Mouse (Mus musculus): ENCODE measurements at regions not wholly inside any gene's neighbourhood (a gene's known extent, or its start where the extent isn't known, plus 50 kb on each side); places are given as distances from the start of the nearest gene placed in this dataset.

DNA sequence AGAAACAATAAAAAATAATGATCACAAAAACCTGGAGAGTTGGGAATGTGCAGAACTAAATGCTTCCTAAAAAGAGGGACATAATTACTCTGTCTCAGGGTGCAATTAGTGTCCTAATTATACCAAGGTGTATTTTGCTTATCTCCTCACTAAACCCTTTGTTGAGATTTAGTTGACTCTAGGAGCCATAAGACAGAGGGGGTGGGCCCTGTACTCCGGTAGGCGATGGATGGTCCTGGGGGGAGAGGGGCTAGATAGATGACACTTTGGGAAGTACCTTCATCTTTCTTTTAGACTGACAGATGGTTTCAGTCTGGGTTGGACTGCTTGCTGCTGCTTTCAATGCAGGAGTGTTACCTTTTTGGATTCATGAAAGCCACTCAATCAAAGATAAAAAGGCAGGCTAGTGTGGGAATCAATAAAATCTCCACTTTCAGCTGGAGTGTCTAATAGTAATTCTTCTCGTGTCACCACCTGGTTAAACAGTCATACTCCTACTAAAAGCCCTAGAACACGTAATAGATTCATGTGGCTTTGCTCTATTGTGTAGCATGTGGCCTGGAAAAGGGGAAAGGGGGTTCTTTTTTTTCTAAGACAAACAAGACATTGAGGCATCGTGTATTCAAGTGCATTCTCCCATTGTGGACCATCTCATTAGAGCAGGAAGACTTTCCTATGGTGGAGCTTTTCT lies 103.7 kb upstream of the Olfm4 start:
- TF ChIP-seq ELF1 (IDR thresholded peaks at IDR 0.05; ENCODE audit: low read depth, low read length): no peak
- no peak for TF ChIP-seq CTCF (conservative IDR thresholded peaks at IDR 0.05 in 1 of 2, IDR thresholded peaks at IDR 0.05 in 1 of 2; ENCODE audit: low read depth in 2 of 2, low read length in 2 of 2)
- TF ChIP-seq MAFK (IDR thresholded peaks at IDR 0.05; ENCODE audit: insufficient replicate concordance, low read length): no peak
- no peak for TF ChIP-seq EP300 (IDR thresholded peaks at IDR 0.05; ENCODE audit: low read length)
- no peak for TF ChIP-seq E2F4 (IDR thresholded peaks at IDR 0.05; ENCODE audit: insufficient replicate concordance, low read depth, low read length)
- no peak for TF ChIP-seq BHLHE40 (IDR thresholded peaks at IDR 0.05; ENCODE audit: low read depth, low read length)
- TF ChIP-seq KAT2A (IDR thresholded peaks at IDR 0.05; ENCODE audit: insufficient replicate concordance, low read length): no peak
- TF ChIP-seq TCF12 (IDR thresholded peaks at IDR 0.05; ENCODE audit: low read depth, low read length): no peak
- no peak for TF ChIP-seq USF1 (IDR thresholded peaks at IDR 0.05; ENCODE audit: low read depth, low read length)

Data from CH12.LX (cell line).